Mouse (Mus musculus): ENCODE data around the gene Fam129a.
"Not testable (repeated sequence)": the region's sequence is repeated elsewhere in the genome, so short reads cannot be mapped to it uniquely, and the experiment has no call there.

The Fam129a gene

DNA sequence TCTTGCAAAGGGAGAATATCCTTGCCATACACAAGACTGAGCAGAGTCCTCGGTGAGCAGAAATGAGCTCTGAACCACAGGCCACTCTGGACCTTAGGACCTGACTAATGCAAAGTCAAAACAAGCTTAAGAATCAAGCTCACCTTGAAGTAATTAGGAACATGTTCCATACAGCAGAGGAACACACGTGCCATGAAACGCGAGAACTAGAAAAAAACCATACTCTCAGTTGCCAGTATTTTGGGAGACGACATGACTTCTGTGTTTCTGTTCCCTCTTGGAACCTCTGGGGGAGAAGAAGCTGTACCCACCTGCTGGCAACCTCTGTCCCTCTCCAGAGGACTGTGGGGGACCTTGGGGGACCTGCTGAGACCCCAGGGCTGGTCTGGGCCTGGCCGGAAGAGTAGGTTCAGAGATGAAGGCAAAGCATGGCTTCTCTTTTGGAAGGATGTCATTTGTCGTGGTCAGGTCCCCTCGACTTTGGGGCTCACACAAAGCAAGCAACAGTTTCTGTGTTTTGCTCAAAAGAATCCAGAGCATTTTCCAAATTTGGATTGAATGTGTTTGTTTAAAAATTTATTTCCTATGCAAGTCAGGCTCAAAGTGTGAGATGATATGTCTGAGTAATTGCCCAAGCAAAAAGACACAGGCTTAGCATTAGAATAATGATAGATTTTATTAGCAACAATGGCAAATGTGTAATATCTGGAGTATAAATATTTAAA is 12.6 kb downstream of the Fam129a start:
- no peak for DNase-seq (ENCODE audit: low spot score in 2 of 2)

DNA sequence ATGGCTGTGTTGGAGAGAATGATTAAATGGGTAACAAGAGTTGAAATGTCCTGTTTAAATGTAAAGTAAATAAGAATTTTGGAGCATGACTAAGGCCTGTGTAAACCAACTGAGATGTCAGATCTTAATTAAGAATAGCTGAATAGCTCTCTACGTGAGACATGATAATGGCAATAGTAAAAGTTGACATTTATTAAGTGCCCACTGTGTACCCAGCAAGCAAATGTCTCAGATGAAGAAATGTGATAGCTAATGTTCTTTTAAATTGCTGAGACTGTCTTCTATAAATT is 13.1 kb downstream of the Fam129a start:
- DNase-seq (ENCODE audit: low spot score in 2 of 2), result no peak

DNA sequence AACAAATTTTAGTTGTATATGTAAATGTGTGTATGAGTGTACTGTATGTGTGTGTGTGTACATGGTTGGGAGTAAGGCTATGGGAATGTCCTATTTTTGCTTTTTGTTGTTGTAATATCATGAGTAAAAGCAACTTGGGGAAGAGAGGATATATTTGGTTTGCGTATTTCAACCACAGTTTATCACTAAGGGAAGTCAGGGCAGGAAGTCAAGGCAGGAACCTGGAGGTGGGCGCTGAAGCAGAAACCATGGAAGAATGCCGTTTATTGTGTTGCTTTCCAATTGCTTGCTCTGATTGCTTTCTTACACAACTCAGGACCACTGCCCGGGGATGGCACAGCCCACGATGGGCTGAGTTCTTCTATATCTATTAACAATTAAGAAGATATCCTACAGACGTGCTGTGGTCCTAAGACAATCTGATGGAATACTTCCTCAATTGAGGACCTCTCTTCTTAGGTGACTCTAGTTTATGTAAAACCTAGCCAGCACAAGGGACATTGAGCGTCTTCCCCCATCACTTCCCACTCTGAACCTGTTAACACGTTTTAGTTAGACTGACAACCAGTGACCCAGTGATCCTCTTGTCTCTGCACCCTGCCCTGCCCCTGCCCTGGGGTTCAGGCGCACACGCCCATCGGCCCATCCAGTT is 13.7 kb downstream of the Fam129a start:
- DNase-seq (ENCODE audit: low spot score in 2 of 2), result no peak

DNA sequence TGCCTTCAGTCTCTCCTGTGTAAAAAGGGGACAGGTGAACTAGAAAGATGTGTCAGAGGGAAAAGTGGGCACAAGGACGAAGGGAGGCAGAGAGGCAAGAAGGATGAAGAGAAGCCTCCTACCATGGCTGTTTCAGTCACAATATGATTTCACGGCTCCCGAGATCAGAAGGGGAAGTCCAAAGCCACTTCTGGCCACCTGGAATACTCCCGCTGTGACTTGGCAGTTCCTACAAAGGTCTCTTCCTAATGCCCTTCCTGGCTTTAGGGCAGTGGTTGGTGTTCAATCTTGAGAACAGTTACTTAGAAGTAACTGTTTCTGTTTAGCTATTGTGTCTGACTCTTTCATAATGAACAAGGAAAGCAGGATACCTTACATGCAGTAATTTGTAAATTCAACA is 14.7 kb downstream of the Fam129a start:
- no peak for DNase-seq (ENCODE audit: low spot score in 2 of 2)

DNA sequence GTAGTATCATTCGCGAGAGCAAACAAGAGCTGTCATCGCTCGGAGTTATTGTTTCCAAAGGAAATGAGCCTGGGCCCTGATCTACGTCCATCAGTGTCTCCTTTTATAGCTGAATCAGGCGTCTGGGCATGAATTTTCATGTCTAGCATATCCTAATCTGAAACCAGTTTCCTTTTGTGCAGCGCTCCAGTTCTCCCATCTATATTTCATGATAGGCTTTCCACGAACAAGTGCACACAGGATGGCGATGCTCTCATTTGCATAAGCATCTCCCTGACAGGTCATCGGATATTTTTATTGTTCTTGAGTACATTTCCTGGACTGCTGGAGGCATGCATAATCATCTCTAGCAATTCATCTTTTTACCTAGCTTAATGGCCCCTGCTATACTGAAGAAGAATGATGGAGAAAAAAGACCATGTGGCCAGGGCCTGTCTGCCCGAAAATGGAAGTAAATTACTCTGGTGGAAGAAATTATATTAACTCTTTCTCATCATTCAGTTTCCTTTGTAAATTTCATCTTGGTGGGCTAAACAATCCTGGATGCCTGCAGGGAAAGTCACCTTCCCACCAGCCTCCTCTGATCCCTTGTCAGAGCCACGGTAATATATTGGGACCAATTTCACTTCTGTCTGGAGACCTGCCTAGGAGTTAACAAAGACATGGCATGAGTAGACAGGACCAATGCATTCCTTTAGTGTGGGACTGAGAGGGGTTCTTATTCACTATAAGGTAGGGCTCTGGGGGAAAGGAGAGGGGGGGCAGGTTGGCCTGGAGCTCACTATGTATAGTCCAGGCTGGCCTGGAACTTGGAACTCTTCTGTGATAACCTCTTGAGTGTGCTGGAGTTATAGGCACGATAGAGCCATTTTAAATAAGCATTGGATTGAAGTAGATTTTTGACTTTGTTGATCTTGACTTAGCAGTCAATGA is 21.4 kb downstream of the Fam129a start:
- no peak for DNase-seq (ENCODE audit: low spot score in 2 of 2)

DNA sequence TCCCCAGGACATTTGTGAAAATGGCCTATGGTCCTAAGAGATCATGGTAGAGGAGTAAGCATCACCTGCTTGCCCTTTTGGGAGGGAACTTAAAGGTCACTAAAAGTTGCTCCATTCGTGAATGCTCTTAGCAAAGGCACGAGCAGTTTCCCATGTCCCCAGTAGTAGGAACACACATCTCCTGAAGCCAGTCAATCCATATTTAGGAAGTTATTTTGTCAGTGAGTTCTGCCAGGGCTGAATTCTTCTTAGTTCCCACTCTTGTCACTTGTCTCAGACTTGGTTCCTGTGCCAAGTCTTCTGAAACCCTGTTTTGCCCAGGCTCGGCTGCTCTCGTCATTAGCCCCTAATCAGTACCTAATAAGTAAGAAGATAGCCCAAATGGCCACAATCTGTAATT is 23.9 kb downstream of the Fam129a start:
- no peak for DNase-seq (ENCODE audit: low spot score in 2 of 2)

DNA sequence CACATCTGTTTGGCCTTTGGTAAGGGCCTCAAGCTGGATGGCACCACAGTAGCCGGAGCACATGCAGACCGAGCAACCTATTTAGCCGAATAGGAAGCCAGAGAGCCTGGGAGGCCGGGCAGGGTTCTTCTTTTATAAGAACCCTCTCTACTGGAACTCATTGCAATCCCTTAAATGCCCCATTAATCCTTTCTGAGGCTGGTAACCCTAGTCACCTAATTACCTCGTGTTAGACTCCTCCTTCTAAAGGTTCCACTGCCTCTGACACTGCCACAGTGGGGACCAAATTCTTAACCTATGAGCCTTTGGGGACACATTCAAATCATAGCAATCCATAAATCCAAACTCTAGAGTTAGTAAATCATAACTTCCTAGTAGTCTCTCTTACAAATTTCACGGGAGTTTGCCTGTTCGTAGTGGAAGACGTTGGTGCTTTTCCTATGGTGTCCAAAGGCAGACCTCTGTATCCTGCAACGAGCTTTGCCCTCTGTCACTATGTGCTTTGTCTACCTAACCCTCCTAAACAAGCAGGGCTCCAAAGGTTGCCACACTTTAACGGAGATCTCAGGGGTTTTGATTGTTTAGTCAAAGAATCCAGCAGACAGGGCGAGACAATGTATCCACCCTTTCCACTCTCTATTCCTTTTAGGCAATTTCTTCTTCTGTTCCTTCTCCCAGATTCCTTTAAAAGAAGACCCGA is 24.8 kb downstream of the Fam129a start:
- no peak for DNase-seq (ENCODE audit: low spot score in 2 of 2)

DNA sequence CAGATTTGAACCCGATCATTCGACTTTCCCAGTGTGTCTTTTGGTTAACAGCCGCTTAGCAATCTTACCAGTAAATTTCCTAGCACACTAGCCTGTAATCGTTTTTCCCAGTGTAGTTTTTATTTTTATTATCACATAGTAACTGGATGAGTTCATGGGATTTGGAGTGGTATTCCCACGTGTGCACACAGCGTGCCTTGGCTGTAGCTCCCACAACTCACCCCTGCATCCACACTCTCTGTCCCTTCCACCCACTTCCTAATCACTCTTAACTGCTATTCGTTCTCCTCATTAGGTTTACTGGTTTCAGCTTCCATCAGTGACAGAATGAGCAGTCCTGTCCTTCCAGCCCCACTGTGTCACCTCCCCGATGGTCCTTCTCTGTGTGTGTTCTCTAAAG is 25.6 kb downstream of the Fam129a start:
- DNase-seq (ENCODE audit: low spot score in 2 of 2), result no peak

DNA sequence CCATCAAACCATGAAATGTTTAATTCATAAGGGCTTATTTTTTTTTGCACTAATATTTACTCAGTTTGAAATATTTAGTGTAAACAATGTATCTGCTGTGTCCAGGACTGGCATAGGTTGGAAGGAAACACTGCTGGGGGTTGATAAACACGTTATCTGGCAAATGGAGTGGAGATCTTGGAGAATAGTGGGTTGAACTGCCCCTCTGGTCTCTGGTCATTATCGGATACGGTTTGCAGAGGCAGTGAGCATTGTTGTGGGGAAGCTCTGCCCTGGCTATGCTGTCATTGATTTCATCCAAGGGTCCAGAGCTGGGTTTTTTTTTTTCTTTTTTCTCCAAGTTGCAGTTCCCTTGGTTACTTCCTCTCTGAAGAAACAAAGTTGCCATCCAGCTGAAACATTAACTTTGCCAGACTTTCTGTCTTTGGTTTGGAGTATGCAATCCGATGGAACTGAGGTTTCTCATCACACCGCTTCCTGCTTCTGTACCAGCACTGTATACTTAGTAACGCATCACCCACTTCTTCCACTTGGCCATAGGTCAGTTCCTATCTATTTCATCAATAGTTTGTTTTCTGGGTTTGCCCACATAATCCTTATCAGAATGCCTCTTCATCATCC is 26.8 kb downstream of the Fam129a start:
- no peak for DNase-seq (ENCODE audit: low spot score in 2 of 2)

DNA sequence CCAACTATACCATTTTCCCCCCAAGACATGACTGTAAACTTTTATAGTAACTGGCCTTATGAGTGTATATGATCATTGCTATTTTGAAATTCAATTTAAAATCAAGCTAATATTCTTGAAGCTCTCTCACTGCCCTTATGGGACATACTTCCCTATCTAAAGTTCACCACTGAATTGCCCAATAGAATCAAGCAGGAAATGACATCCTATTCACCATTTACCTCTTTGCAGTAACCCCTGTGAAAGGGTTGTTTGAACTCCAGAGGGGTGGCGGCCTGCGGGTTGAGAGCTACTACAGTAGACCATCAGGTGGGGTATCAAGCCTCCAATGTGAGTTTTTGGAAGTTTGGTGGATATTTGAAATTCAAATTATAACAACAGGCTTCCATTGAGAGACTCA is 27.9 kb downstream of the Fam129a start:
- no peak for DNase-seq (ENCODE audit: low spot score in 2 of 2)

DNA sequence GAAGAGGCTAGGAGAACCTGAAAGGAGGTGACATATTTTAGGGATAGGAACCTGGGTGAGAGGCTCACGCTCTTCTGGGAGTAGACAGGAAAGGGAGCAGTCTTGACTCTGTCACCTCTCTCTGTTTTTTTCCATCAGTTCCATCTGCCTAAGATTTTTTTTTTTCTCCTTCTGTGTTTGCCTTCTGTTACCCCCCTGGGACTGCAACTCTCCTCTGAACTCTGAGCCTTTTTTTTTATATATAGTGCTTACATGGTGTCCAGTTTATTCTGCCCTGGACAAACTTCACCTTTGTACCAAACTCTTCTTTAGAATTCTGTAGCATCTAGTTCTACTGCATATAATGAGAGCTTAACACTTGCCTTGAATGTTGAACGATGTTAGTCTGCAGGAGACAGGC is 33.3 kb downstream of the Fam129a start:
- no peak for DNase-seq (ENCODE audit: low spot score in 2 of 2)

DNA sequence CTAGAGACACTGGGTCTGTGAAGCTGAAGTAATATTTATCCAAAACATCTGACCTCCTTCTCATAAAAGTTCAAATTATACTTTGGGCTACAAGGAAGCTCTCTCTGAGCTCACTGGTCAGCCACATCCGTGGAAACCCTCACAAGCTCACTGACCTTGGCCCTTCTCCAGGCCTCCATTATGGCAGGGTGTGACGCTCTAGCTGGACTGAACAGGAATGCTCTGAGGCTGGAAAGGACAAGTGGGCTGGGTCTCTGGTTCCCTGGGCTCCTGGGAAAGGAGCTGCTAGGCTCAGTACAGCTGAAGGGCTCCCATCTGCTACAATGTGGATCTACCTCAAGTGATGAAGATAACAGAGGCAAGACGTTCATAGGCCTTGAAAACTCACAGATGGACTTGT is 37.0 kb downstream of the Fam129a start:
- not testable (repeated sequence) for DNase-seq (ENCODE audit: low spot score in 2 of 2)

DNA sequence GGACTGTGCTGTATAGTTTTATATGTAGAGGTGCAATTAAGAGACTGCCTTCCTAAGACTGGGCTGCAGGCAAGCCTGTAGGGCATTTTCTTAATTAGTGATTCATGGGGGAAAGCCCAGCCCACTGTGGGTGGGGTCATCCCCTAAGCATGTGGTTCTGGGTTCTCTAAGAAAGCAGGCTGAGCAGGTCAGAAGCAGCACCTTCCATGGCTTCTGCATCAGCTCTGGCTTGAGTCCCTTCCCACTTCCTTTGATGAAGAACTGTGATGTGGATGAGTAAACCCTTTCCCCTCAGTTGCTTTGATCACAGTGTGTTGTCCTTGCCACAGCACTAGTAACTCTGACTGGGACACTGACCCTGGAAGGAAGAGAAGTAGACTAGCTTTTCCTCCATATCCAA is 39.6 kb downstream of the Fam129a start:
- no peak for DNase-seq (ENCODE audit: low spot score in 2 of 2)

DNA sequence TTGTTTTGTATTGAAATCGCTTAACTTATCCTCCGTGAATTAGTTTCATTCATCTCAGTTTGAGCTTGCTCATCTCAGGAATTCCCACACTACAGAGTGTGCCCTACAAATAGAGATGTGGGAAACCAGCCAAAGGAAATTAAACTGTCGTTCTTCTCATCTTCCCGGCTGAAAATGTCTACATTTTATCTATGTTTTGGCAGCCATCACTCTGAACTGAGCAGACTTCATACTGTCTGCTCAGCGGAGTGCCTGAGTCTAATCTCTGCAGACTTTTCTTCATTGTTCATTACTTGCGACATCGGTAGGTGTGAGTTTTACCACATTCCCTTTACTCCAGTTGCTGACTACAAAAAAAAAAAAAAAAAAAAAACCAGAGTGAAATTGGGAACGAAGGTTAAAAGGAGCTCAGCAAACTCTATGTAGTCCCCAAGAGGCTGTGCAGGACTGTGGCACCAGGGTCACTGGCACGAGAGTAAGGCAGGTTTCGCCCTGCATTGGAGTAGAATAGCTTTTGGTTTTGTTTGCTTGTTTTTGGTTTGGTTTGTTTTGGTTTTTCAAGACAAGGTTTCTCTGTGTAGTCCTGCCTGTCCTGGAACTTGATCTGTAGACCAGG is 43.4 kb downstream of the Fam129a start:
- no peak for DNase-seq (ENCODE audit: low spot score in 2 of 2)

DNA sequence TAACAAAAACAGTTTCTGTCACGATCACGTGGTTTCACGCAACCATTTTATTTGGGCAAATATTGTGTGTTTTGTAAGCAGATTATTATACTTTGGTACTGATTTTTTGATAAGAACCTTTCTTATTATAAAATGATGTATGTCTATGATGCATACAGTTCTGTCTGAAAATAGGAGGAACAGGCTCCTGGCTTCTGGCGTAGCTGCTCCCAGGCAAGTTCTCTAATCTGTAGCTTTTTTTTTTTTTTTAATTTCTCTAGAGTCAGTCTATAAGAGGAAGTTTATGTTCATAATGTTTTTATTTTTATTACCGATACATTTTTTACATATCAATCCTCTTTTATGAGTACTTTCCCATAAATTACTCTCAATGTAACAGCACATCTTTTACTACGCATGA is 44.6 kb downstream of the Fam129a start:
- no peak for DNase-seq (ENCODE audit: low spot score in 2 of 2)

DNA sequence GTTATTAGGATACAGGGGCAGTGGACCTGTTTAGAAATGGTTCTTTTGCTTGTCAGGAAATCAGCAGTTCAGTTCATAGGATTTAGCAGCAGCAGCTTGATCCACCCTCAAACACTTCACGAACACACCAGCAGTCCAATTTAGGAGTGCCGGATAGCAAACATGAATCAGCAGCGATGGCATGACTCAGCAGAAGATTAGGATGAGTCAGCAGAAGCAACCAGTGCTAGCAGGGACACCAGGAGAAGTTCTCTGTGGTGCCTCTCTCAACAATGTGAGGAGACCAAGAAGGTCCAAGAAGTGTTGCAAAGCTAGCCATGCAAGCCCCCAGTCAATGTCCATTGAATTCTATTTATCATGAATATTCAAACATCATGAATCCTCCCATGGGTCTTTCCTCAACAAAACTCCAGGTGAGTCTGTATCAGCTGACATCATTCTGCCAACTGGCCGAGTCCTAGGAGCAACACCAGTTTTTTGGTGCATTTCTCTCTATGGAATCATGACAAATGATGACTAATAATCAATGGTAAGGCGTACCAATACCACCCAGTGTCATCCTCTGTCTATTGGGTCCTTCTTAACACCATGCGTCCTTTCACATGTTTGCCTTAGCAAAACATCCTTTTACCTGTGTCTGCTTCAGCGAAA is 45.7 kb downstream of the Fam129a start:
- DNase-seq (ENCODE audit: low spot score in 2 of 2), result peak; percentile 10 to 21

DNA sequence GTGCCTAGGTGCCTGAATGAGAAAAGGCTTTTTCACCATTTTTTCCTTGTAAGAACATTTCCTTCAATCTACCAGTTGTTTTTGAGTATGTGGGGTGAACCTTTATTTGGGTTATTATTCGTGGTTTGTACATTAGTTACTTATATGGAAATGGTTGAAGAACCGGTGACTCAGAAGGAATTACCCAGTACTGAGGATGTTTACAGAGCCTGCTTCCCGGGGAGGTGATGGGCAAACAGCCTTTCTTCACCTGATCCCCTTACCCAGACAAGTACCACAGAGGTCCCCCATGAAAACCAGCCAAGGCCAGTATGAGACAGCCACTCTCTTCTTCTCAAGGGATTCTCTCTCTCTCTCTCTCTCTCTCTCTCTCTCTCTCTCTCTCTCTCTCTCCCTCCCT is 47.3 kb downstream of the Fam129a start:
- DNase-seq (ENCODE audit: low spot score in 2 of 2), result no peak

DNA sequence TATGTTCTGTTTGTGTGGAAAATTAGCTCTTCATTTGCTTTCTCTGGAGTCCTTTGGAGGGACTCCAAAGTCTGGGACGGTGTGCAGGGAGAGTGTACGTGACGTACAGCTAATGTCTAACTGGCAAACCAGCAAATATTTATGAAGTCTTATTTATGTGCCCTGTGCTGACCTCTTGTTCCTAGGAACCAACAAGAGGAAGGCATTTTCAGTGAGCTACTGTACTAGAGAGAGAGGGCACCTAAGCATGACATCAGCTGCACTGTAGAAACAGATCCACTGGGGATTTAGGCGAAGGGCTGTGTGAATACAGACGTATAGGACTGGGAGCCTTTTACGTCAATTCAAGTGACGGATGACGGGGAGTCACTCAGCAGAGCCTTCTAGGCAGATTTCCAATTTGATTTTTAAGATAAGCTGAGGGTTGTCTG is 48.3 kb downstream of the Fam129a start:
- DNase-seq (ENCODE audit: low spot score in 2 of 2), result no peak

DNA sequence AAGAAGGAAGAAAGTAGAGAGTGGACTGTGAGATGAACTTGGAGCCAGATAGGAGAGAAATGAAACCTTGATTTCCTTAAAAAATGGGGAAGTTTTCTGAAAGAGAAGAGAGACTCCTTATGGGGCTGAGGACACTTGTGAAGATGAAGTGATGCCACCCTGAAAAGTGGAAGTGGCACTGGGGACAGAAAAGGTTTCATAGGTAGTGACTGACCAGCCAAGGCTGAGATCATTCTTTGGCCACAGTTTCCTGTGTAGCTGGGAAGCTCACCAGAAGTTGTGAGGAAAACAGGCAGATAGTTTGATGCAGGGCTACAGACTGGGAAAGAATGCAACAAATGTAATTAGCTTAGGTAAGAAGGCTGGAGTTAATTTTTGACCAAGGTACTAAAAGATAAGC is 49.7 kb downstream of the Fam129a start:
- DNase-seq (ENCODE audit: low spot score in 2 of 2), result no peak

DNA sequence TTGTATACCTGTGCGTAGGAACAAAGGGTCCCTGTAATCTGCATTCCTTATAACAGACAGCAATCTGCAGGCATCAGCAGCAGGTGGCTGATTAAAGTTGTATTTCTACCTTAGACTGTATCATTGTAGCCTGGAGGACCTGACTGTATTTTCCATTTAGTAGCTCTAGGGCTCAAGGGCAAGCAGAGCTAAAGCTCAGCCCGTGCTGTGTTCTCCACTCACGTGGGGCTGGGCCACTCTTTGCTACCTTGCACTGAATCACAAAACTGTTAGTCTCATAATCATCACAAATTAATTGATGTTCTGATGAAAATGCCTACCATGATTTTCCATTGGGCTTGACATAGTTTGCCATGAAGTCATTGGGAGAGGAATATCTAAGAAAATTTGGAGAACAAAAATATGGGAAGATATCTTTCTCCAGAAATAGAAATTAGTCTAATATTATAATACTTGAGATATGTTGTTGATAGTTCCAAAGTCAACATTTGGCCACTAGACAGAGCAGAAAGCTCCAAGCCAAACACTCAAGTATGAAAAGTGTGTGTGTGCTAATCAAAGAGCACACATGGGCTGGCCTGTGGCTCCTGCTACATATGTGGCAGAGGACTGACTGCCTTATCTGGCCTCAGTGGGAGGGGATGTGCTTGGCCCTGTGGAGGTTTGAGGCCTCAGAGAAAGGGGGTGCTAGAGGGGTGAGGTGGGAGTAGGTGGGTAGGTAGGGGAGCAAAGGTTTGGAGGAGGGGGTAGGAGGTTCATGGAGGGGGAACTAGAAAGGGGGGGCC is 53.6 kb downstream of the Fam129a start:
- no peak for DNase-seq (ENCODE audit: low spot score in 2 of 2)

Data from spleen, postnatal 14 days (tissue).